Mouse (Mus musculus): ENCODE measurements around the gene Trem3. TPM values are rescaled to one million over a fixed set of nuclear protein-coding genes. Genes with fewer than 3 reads are reported as not detected.

Trem3 gene
- polyA plus RNA-seq, 1 experiment from 2014 or later: 0.14 TPM

DNA sequence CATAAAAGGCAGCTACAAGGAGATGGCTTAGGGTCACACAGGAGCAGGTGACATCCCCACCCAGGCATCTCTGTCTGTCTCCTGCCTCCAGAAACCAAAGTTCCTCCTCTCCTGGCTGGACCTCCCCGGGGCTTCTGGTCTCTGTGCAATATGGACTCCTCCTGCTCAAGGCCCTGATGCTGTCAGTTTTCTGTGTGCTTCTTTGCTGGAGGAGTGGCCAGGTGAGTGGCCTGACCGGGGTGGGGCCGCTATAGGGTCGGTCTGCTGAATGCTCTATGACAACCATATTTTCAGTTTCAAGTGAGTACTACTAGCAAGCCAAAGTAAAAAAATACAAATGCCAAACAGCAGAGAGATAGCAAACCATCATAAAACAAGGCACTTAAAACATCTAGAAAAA lies 25.0 kb downstream of the Trem3 start:
- Histone ChIP-seq H3K9ac (no peak overlapping the region), H3K36me3 (no peaks in the 10 kb centered on the region), H3K4me1 (no peaks in the 10 kb centered on the region), H3K4me2 (replicated peaks) (no peak overlapping the region), H3K27me3 (no peaks in the 10 kb centered on the region), H3K4me3 (no peak overlapping the region), H3K9me3 (no peaks in the 10 kb centered on the region), H3K27ac (no peak overlapping the region)
- ATAC-seq (ENCODE audit: low FRiP score, low read depth): no peak
- WGBS: 87% methylated on average over 4 of the region's 4 CpGs

DNA sequence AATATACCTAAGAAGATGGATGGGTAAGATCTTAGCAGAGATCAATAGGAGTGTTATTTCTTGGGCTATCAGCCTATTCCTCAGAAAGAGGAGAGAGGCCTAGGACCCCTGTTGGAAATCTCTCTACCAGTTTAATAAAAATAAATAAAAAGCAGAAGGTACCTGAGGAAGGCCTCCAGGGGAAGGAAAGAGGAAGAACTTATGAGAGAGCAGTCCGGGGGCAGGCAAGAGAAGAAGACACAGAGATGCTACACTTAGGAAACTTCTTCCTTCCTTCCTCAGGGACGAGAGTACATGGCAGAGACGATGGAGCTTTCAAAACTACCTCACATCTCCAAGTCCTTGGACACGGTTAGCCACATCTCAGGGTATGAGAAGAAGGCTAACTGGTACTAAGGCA lies 26.5 kb downstream of the Trem3 start:
- H3K27ac ChIP-seq: no peak overlapping the region

GRCm38 (mm10) chr17:48274885-48275284 lies 27.3 kb downstream of the Trem3 start:
- Histone ChIP-seq H3K27ac (no peak overlapping the region), H3K27me3 (no peaks in the 10 kb centered on the region), H3K9me3 (no peaks in the 10 kb centered on the region), H3K4me2 (replicated peaks) (no peak overlapping the region), H3K9ac (no peak overlapping the region), H3K4me3 (no peak overlapping the region), H3K36me3 (no peaks in the 10 kb centered on the region), H3K4me1 (no peaks in the 10 kb centered on the region)
- 30% methylated on average over 6 of the region's 6 CpGs for WGBS
- 0 out of 2 replicates have a peak, but pooled peaks have one; percentile 11 for ATAC-seq (ENCODE audit: low FRiP score, low read depth)

More for the DNA sequence above, 26.5 kb downstream of the Trem3 start:
- H3K27me3 ChIP-seq: no peaks in the 10 kb centered on the region
- WGBS: 82% methylated on average over 4 of the region's 4 CpGs
- ATAC-seq (ENCODE audit: low FRiP score, low read depth): no peak
- H3K36me3 ChIP-seq: no peaks in the 10 kb centered on the region
- no peak overlapping the region for H3K9ac ChIP-seq
- no peak overlapping the region for H3K4me3 ChIP-seq
- no peak overlapping the region for H3K4me2 ChIP-seq (replicated peaks)
- no peaks in the 10 kb centered on the region for H3K9me3 ChIP-seq
- no peaks in the 10 kb centered on the region for H3K4me1 ChIP-seq

DNA sequence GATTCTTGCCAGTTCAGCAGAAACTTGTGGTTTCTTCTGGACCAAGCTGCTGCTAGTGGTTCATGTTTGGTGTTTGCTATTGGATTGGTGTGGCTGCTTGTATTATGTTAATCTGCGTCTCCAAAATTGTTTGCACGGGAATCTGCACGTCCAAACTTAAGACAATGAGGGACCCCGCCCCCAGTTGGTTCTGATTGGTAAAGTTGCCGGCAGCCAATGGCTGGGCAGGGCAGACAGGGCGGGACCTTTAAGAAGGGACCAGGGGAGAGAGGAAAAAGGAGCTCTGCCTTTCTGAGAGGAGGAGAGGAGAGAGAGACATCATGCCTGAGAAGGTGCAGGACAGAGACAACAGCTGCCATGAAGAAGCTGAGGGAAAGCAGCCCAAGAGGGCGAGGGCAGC lies 28.2 kb downstream of the Trem3 start:
- Histone ChIP-seq H3K9me3 (no peaks in the 10 kb centered on the region), H3K9ac (no peak overlapping the region), H3K36me3 (no peaks in the 10 kb centered on the region), H3K27me3 (no peaks in the 10 kb centered on the region), H3K4me3 (no peak overlapping the region), H3K27ac (no peak overlapping the region), H3K4me1 (peaks cover under 1% of the 10 kb centered on the region; the same call in 1 of the 2 replicates), H3K4me2 (replicated peaks) (no peak overlapping the region)
- no peak for ATAC-seq (ENCODE audit: low FRiP score, low read depth)
- 52% methylated on average over 7 of the region's 7 CpGs for WGBS

DNA sequence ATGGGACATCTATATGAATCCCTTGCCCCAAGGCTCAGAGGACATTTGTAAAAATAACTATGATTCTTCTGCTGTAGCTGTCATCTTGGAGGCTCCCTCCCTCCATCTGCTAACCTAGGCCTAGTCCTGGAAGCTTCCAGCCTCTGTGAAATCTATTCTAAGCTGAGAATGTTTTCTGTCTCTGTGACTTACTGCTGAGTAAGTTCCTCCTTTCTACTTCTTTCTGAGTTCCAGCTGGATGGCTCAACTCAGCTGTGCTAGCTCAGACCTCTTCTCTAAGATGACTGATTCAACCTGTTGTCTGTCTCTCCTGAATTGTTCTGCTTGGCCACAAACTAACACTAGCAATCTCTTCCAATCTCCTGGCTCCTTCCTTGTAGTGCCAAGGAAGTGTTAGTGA lies 30.8 kb downstream of the Trem3 start:
- H3K9ac ChIP-seq: no peak overlapping the region
- H3K4me1 ChIP-seq: peaks cover 12% of the 10 kb centered on the region
- no peaks in the 10 kb centered on the region for H3K36me3 ChIP-seq
- no peak overlapping the region for H3K4me2 ChIP-seq (replicated peaks)
- no peak for ATAC-seq (ENCODE audit: low FRiP score, low read depth)
- H3K4me3 ChIP-seq: no peak overlapping the region
- no peaks in the 10 kb centered on the region for H3K27me3 ChIP-seq
- no peaks in the 10 kb centered on the region for H3K9me3 ChIP-seq
- H3K27ac ChIP-seq: no peak overlapping the region

DNA sequence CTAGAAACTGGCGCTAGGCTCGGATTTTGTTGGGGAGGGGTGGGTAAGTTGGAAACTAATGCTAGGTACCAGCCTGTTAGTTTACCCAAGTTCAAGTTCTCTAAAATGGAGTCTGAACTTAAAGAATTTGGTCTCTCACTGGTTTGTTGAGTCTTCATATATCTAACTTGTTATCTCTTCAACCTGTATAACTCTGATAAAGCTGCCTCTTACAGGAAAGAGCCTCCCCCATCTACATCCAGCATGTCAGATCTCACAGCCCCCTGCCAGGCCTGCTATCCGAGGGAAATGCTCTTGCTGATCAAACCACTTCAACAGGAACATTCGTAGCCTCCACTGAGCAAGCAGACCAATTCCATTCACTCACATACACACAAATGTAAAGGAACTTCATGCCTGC lies 31.4 kb downstream of the Trem3 start:
- no peak for ATAC-seq (ENCODE audit: low FRiP score, low read depth)
- no peak overlapping the region for H3K4me3 ChIP-seq
- 81% methylated on average over 4 of the region's 4 CpGs for WGBS
- H3K27me3 ChIP-seq: no peaks in the 10 kb centered on the region
- no peaks in the 10 kb centered on the region for H3K9me3 ChIP-seq
- peaks cover 12% of the 10 kb centered on the region for H3K4me1 ChIP-seq
- no peak overlapping the region for H3K9ac ChIP-seq
- no peak overlapping the region for H3K27ac ChIP-seq
- no peaks in the 10 kb centered on the region for H3K36me3 ChIP-seq
- H3K4me2 ChIP-seq (replicated peaks): no peak overlapping the region

GRCm38 (mm10) chr17:48280943-48281738 lies 33.6 kb downstream of the Trem3 start:
- Histone ChIP-seq H3K4me2 (replicated peaks) (peak overlapping the region; percentile 62), H3K27ac (peak overlapping the region; percentile 61; the same call in 1 of the 2 replicates), H3K9ac (peak overlapping the region; percentile 60), H3K9me3 (no peaks in the 10 kb centered on the region), H3K27me3 (no peaks in the 10 kb centered on the region), H3K4me1 (peaks cover 12% of the 10 kb centered on the region), H3K36me3 (no peaks in the 10 kb centered on the region), H3K4me3 (peak overlapping the region; percentile 31)
- ATAC-seq (ENCODE audit: low FRiP score, low read depth): peak; percentile 79
- 27% methylated on average over 18 of the region's 18 CpGs for WGBS

DNA sequence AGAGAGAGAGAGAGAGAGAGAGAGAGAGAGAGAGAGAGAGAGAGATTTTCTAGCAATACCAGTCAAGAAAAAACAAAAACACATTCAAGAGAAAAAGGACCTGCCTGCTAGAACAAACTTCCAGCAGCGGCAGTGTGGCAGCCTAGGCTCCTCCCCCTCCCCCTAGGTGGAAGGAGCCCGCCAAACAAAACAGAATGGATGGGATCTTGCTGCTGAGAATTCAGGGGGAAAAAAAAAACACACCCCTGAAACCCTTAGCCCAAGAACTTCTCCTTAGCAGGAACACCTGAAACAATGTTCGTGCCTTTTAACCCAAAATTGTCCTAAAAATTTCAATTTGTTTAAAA lies 34.1 kb downstream of the Trem3 start:
- Histone ChIP-seq H3K4me1 (peaks cover 12% of the 10 kb centered on the region), H3K27me3 (no peaks in the 10 kb centered on the region), H3K36me3 (no peaks in the 10 kb centered on the region), H3K9me3 (no peaks in the 10 kb centered on the region), H3K4me2 (replicated peaks) (peak overlapping the region; percentile 62), H3K27ac (peak overlapping the region; percentile 61; the same call in 1 of the 2 replicates), H3K9ac (peak overlapping the region; percentile 60; the same call in 1 of the 2 replicates), H3K4me3 (peak overlapping the region; percentile 31)
- 0 out of 2 replicates have a peak, but pooled peaks have one; percentile 48 for ATAC-seq (ENCODE audit: low FRiP score, low read depth)
- WGBS: 5% methylated on average over 3 of the region's 3 CpGs

DNA sequence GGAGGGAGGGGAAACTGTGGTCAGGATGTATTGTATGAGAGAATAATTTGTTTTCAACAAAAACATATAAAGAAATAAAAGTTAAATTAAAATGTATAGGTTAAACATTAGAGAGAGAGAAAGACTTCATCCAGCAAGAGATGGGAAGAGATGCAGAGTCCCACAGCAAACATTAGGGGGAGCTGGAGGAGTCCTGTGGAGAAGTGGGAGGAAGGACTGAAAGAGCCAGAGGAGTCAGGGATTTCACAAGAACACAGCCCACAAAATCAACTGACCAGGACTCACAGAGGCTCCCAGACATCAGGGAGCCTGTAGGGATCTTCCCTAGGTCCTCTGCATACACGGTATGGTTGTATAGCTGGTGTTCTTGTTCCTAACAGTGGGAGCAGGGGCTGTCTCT lies 39.2 kb downstream of the Trem3 start:
- WGBS: 41% methylated on average over 1 of the region's 1 CpGs
- Histone ChIP-seq H3K4me2 (replicated peaks) (no peak overlapping the region), H3K4me3 (no peak overlapping the region), H3K36me3 (no peaks in the 10 kb centered on the region), H3K27me3 (no peaks in the 10 kb centered on the region), H3K9ac (no peak overlapping the region), H3K27ac (no peak overlapping the region), H3K4me1 (peaks cover 4% of the 10 kb centered on the region), H3K9me3 (no peaks in the 10 kb centered on the region; the same call in 1 of the 2 replicates)
- ATAC-seq (ENCODE audit: low FRiP score, low read depth): no peak

DNA sequence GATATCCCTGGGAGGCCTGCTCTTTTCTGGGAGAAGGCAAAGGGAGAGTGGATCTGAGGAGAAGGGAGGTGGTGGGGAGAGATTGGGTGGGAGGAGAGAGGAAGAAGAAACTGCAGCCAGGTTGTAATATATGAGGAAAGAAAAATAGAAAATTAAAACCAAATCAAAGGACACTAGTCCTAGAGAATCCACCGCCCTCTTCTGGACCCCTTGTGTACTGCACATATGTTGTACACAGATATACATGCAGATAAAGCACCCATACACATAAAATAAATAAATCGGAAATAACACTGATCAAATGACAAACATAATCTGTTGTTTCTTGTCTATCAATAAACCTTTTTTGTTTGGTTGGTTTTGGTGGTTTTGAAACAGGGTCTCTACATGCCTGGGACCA lies 39.7 kb downstream of the Trem3 start:
- Histone ChIP-seq H3K4me2 (replicated peaks) (no peak overlapping the region), H3K27ac (no peak overlapping the region), H3K36me3 (no peaks in the 10 kb centered on the region), H3K27me3 (no peaks in the 10 kb centered on the region), H3K9me3 (no peaks in the 10 kb centered on the region; the same call in 1 of the 2 replicates), H3K9ac (no peak overlapping the region), H3K4me1 (peaks cover 3% of the 10 kb centered on the region), H3K4me3 (no peak overlapping the region)
- ATAC-seq (ENCODE audit: low FRiP score, low read depth): no peak
- WGBS: 57% methylated on average over 2 of the region's 2 CpGs

DNA sequence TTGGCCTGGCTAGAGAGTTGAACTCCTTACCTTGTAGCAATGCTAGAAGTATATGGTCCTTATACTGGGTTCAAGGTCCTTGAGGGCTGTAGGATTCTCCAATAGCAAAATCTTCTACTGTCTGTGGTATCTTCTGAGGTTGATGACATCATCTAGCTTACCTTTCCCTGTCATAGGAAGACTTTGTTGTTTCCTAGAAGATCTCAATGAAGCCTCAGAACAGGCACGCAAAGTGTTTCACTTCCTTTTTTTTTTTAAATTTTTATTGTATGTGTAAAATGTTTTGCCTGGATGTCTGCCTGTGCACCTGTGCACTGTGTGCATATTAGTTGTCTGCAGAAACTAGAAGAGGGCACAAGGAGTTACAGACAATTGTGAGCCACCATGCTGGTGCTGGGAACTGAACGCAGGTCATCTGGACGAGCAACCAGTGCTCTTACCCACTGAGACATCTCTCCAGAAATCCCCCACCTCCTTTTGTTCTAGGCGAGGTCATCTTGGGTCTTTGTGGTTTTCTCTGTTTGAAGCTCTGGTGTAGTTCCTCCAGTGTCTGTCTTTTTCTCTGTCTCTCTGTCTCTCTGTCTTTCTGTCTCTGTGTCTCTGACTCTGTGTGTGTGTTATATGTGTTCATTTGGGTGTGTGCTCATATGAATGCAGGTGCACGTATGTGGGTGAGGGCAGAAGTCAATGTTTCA lies 46.1 kb downstream of the Trem3 start:
- H3K4me1 ChIP-seq: no peaks in the 10 kb centered on the region
- 86% methylated on average over 5 of the region's 5 CpGs for WGBS
- H3K4me3 ChIP-seq: no peak overlapping the region
- ATAC-seq (ENCODE audit: low FRiP score, low read depth): no peak
- no peaks in the 10 kb centered on the region for H3K36me3 ChIP-seq
- no peak overlapping the region for H3K4me2 ChIP-seq (replicated peaks)
- H3K27ac ChIP-seq: no peak overlapping the region
- H3K9ac ChIP-seq: no peak overlapping the region
- H3K27me3 ChIP-seq: no peaks in the 10 kb centered on the region
- no peaks in the 10 kb centered on the region; the same call in 1 of the 2 replicates for H3K9me3 ChIP-seq

- WGBS: 23% methylated on average over 3 of the region's 4 CpGs
- Histone ChIP-seq H3K4me1 (no peaks in the 10 kb centered on the region), H3K27me3 (no peaks in the 10 kb centered on the region), H3K4me2 (replicated peaks) (no peak within 1 kb of the TSS), H3K9ac (no peak within 1 kb of the TSS), H3K36me3 (no peaks in the 10 kb centered on the region), H3K27ac (no peak within 1 kb of the TSS), H3K9me3 (no peaks in the 10 kb centered on the region), H3K4me3 (no peak within 1 kb of the TSS)
- no peak for ATAC-seq (ENCODE audit: low FRiP score, low read depth)
These were observed 51.6 kb downstream of the Trem3 start, which contains the start of gene Treml2 for GRCm38 (mm10) chr17:48299203-48299602. Treml2 (plus strand) TSS chr17:48299498.

Data from limb, embryonic 13.5 days (tissue).